19 mouse cellular contexts compared by ENCODE assay signal in the genomic region with DNA sequence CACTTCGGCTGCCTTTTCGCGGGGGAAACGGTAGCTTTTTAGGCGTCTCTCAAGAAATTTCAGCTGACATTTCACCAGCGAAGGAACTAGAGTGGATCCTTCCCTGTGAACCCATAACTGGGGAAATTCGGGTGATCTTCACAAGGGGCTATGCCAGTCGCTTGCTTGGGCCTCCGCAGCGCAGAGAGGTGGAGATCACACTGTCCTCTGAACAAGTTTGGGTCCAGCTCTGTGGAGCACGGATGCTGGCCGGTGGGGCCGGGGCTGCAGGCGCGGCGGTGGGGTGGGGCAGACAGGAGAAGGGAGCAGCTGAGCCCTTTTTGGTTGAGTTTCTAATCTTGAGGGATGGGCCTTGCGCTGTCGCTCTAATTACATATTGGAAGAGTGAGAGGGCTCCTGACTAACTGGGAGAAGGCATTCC. TPM values are rescaled to one million over a fixed set of nuclear protein-coding genes. Genes with fewer than 3 reads are reported as not detected.
DNase-seq lines count a peak whose midpoint lies in the region; ATAC-seq and TF ChIP-seq lines count a peak whose summit lies in the region.
"Had no signal": no experiment of that assay in that cellular context is flagged by ENCODE, and none has a peak within 500 bp of the region (broad histone marks: within the 10 kb centered on the region; RNA-seq: fewer than 3 reads in every experiment).

No protein-coding gene starts in this region.

- WGBS in heart, embryonic 11.5 days (ENCODE audit: insufficient replicate concordance) = under 1% methylated on average over 18 of the region's 18 CpGs
- 1% methylated on average over 18 of the region's 18 CpGs for WGBS in midbrain, embryonic 13.5 days
- 2% methylated on average over 18 of the region's 18 CpGs for WGBS in midbrain, embryonic 16.5 days
- 1% methylated on average over 18 of the region's 18 CpGs for WGBS in kidney, embryonic 16.5 days

- H3K9ac ChIP-seq in heart, embryonic 11.5 days (ENCODE audit: low read depth, low read length) = no peak overlapping the region
- no peak overlapping the region for H3K9ac ChIP-seq in midbrain, embryonic 13.5 days (replicated peaks)
- H3K9ac ChIP-seq in midbrain, embryonic 16.5 days (ENCODE audit: low read depth, low read length) = no peak overlapping the region
- no peak overlapping the region for H3K9ac ChIP-seq in kidney, embryonic 16.5 days (replicated peaks; ENCODE audit: low read length)
- H3K9ac ChIP-seq: heart, embryonic 13.5 days had no signal

- 0 out of 2 replicates have a peak, but pooled peaks cover 3% of the 10 kb centered on the region for H3K4me1 ChIP-seq in heart, embryonic 11.5 days (ENCODE audit: control insufficient read depth, insufficient read depth, low read length)
- no peaks in the 10 kb centered on the region for H3K4me1 ChIP-seq in midbrain, embryonic 13.5 days (replicated peaks)
- no peaks in the 10 kb centered on the region for H3K4me1 ChIP-seq in midbrain, embryonic 16.5 days (ENCODE audit: control insufficient read depth, insufficient read depth, low read length)
- H3K4me1 ChIP-seq in embryonic fibroblast, embryonic 13.5 days (ENCODE audit: control insufficient read depth, insufficient read depth, low read length) = 0 out of 2 replicates have a peak, but pooled peaks cover 3% of the 10 kb centered on the region
- no peaks in the 10 kb centered on the region for H3K4me1 ChIP-seq in kidney, embryonic 16.5 days (ENCODE audit: insufficient read depth, low read length)

- H3K4me3 ChIP-seq in heart, embryonic 11.5 days (ENCODE audit: low read depth, low read length) = peak overlapping the region; percentile 0; the same call in 1 of the 2 replicates
- H3K4me3 ChIP-seq in midbrain, embryonic 13.5 days (replicated peaks) = no peak overlapping the region
- H3K4me3 ChIP-seq in midbrain, embryonic 16.5 days (ENCODE audit: low read depth, low read length) = no peak overlapping the region
- peak overlapping the region; percentile 22 for H3K4me3 ChIP-seq in embryonic fibroblast, embryonic 13.5 days (ENCODE audit: insufficient read depth, low read length)
- no peak overlapping the region for H3K4me3 ChIP-seq in kidney, embryonic 16.5 days (ENCODE audit: low read length)
- H3K4me3 ChIP-seq: heart, embryonic 13.5 days had no signal

- peaks cover 79% of the 10 kb centered on the region for H3K27me3 ChIP-seq in heart, embryonic 11.5 days (ENCODE audit: control insufficient read depth, insufficient read depth, low read length)
- peaks cover 96% of the 10 kb centered on the region for H3K27me3 ChIP-seq in midbrain, embryonic 13.5 days
- H3K27me3 ChIP-seq in midbrain, embryonic 16.5 days (ENCODE audit: control insufficient read depth, insufficient read depth, low read depth, low read length) = peaks cover 79% of the 10 kb centered on the region
- peaks cover 92% of the 10 kb centered on the region for H3K27me3 ChIP-seq in kidney, embryonic 16.5 days (ENCODE audit: insufficient read depth, low read length)

- H3K4me2 ChIP-seq in heart, embryonic 11.5 days = no peak overlapping the region
- no peak overlapping the region for H3K4me2 ChIP-seq in midbrain, embryonic 13.5 days (replicated peaks)
- no peak overlapping the region for H3K4me2 ChIP-seq in midbrain, embryonic 16.5 days (ENCODE audit: low read length)
- H3K4me2 ChIP-seq in kidney, embryonic 16.5 days (replicated peaks; ENCODE audit: low read depth, low read length) = no peak overlapping the region
- H3K4me2 ChIP-seq: heart, embryonic 13.5 days had no signal

- no peak for TF ChIP-seq CTCF in embryonic fibroblast, embryonic 13.5 days (IDR thresholded peaks at IDR 0.05; ENCODE audit: borderline replicate concordance, insufficient read depth, low read length)

- H3K9me3 ChIP-seq in heart, embryonic 11.5 days (replicated peaks; ENCODE audit: control insufficient read depth, low read length) = no peaks in the 10 kb centered on the region
- H3K9me3 ChIP-seq in midbrain, embryonic 13.5 days = no peaks in the 10 kb centered on the region
- H3K9me3 ChIP-seq in midbrain, embryonic 16.5 days (replicated peaks; ENCODE audit: control insufficient read depth, low read length, poor library complexity, severe bottlenecking) = no peaks in the 10 kb centered on the region
- H3K9me3 ChIP-seq in kidney, embryonic 16.5 days (ENCODE audit: low read length) = no peaks in the 10 kb centered on the region
- H3K9me3 ChIP-seq: heart, embryonic 13.5 days had no signal

- H3K27ac ChIP-seq in heart, embryonic 11.5 days (ENCODE audit: low read depth, low read length) = no peak overlapping the region
- H3K27ac ChIP-seq in midbrain, embryonic 13.5 days = no peak overlapping the region
- no peak overlapping the region for H3K27ac ChIP-seq in midbrain, embryonic 16.5 days (ENCODE audit: low read length)
- peak overlapping the region; percentile 62 for H3K27ac ChIP-seq in embryonic fibroblast, embryonic 13.5 days (ENCODE audit: insufficient read depth, low read length)
- H3K27ac ChIP-seq in kidney, embryonic 16.5 days (ENCODE audit: low read length) = no peak overlapping the region
- H3K27ac ChIP-seq: heart, embryonic 13.5 days had no signal

- H3K36me3 ChIP-seq in heart, embryonic 11.5 days (ENCODE audit: control insufficient read depth, insufficient read depth, low read length) = no peaks in the 10 kb centered on the region
- H3K36me3 ChIP-seq in midbrain, embryonic 13.5 days = no peaks in the 10 kb centered on the region
- no peaks in the 10 kb centered on the region for H3K36me3 ChIP-seq in midbrain, embryonic 16.5 days (ENCODE audit: control insufficient read depth, insufficient read depth, low read length)
- no peaks in the 10 kb centered on the region for H3K36me3 ChIP-seq in kidney, embryonic 16.5 days (ENCODE audit: insufficient read depth, low read length)
- H3K36me3 ChIP-seq: heart, embryonic 13.5 days had no signal

- TF ChIP-seq POLR2A in embryonic fibroblast, embryonic 13.5 days (IDR thresholded peaks at IDR 0.05; ENCODE audit: low read depth, low read length) = no peak

- no peak for ATAC-seq in heart, embryonic 11.5 days (replicated peaks; ENCODE audit: insufficient number of reproducible peaks, low FRiP score, low TSS enrichment)
- peak; percentile 38; the same call in 1 of the 2 replicates for ATAC-seq in midbrain, embryonic 13.5 days
- no peak for ATAC-seq in midbrain, embryonic 16.5 days
- ATAC-seq in kidney, embryonic 16.5 days (ENCODE audit: low FRiP score, low TSS enrichment) = no peak
- ATAC-seq: lung, postnatal 0 days had no signal

- DNase-seq in heart, adult 8-10 months (ENCODE audit: low spot score) = no peak
- no peak for DNase-seq in kidney, postnatal 25 days
- DNase-seq: adrenal gland, adult 2 months; B cell, adult 2 months; cerebellum, adult 18-20 months; gastrocnemius, postnatal 25 days; kidney, adult 18-20 months; kidney, postnatal 4 days; right cerebral cortex, postnatal 25 days; thymus, postnatal 4 days had no signal

RNA-seq across cellular contexts. Expression of a gene that starts 21.2 kb away (rescaled TPM):
- 0.21 and 0.40 TPM in 2 replicates for polyA plus RNA-seq in heart, embryonic 11.5 days (2014; fragmentation: Nextera tagmentation; extraction: Ambion mirVana)
- total RNA-seq in heart, adult 8-10 months (2022) = under 1 TPM; 0.88 to 0.98 (median 0.93) TPM
- polyA plus RNA-seq in midbrain, embryonic 13.5 days (2015; fragmentation: Nextera tagmentation; extraction: Ambion mirVana) = 0.35 and 0.39 TPM in 2 replicates
- 0.45 and 0.68 TPM in 2 replicates for polyA plus RNA-seq in midbrain, embryonic 16.5 days (2015; fragmentation: Nextera tagmentation; extraction: Ambion mirVana)
- 57.3 and 86.3 TPM in 2 replicates for polyA plus RNA-seq in embryonic fibroblast, embryonic 13.5 days (2011; ENCODE audit: insufficient read length, low read depth, missing spikeins)
- 0.09 and 0.19 TPM in 2 replicates for polyA plus RNA-seq in kidney, embryonic 16.5 days (2015; fragmentation: Nextera tagmentation; extraction: Ambion mirVana)
- total RNA-seq: hematopoietic stem cell, adult 5-6 weeks; megakaryocyte-erythroid progenitor cell, adult 5-6 weeks had no signal

Comparison
In these comparisons a context has a peak if more than half of its experiments do, and no peak if none do; other contexts are left out.
1. H3K4me3 ChIP-seq: peak in heart, embryonic 11.5 days (single experiment) and embryonic fibroblast, embryonic 13.5 days (single experiment); none in midbrain, embryonic 13.5 days (single experiment), midbrain, embryonic 16.5 days (single experiment) and kidney, embryonic 16.5 days (single experiment).
2. RNA of a gene that starts 21.2 kb away (polyA plus RNA-seq): 57.3 to 86.3 TPM in embryonic fibroblast, embryonic 13.5 days; 0.45 to 0.68 TPM in midbrain, embryonic 16.5 days, 0.21 to 0.40 TPM in heart, embryonic 11.5 days, 0.35 to 0.39 TPM in midbrain, embryonic 13.5 days and 0.09 to 0.19 TPM in kidney, embryonic 16.5 days; every median in the first group is over 10 times any median in the second.